Mouse (Mus musculus) liver, embryonic 16.5 days (tissue): ENCODE data around the gene Gm11639. TPM values are rescaled to one million over a fixed set of nuclear protein-coding genes. Genes with fewer than 3 reads are reported as not detected.
"Not testable (repeated sequence)": the region's sequence is repeated elsewhere in the genome, so short reads cannot be mapped to it uniquely, and the experiment has no call there.

ENCODE experiments used
- ATAC-seq: fragments of 200-750 bp; cut with Nextera tagmentation; 2 replicates; pipeline ENCODE4 v1.8.0; 2017; ENCODE audit warnings: low read depth, mild to moderate bottlenecking, moderate number of reproducible peaks, moderate library complexity
- H3K27ac ChIP-seq: fragments of 300-500 bp; sonication (generic); 2 replicates; pipeline ENCODE4 v1.5.1; 2014; ENCODE audit warnings: mild to moderate bottlenecking, low read length
- H3K27me3 ChIP-seq: fragments of 300-500 bp; sonication (generic); 2 replicates; pipeline ENCODE4 v1.6.1; 2014; ENCODE audit warnings: low read depth, low read length, mixed read lengths; ENCODE audit not compliant: control insufficient read depth, insufficient read depth
- H3K36me3 ChIP-seq: fragments of 300-500 bp; sonication (generic); 2 replicates; pipeline ENCODE4 v1.6.1; 2014; ENCODE audit warnings: mild to moderate bottlenecking; ENCODE audit not compliant: control insufficient read depth, insufficient read depth
- H3K4me1 ChIP-seq: fragments of 300-500 bp; sonication (generic); 2 replicates; pipeline ENCODE4 v1.6.1; 2014; ENCODE audit warnings: low read depth, low read length, mixed read lengths; ENCODE audit not compliant: control insufficient read depth
- H3K4me2 ChIP-seq: fragments of 300-500 bp; sonication (generic); 2 replicates; pipeline ENCODE4 v1.6.1; 2014; ENCODE audit warnings: low read depth, low read length, mixed read lengths
- H3K4me3 ChIP-seq: fragments of 300-500 bp; sonication (generic); 2 replicates; pipeline ENCODE4 v1.5.1; 2014; ENCODE audit warnings: low read depth, mild to moderate bottlenecking, low read length
- H3K9ac ChIP-seq: fragments of 300-500 bp; sonication (generic); 2 replicates; pipeline ENCODE4 v1.6.1; 2014; ENCODE audit warnings: low read depth, low read length
- H3K9me3 ChIP-seq: fragments of 300-500 bp; sonication (generic); replicated peaks from 2 replicates; pipeline ENCODE4 v1.6.1; 2016; ENCODE audit warnings: low read length; ENCODE audit not compliant: control insufficient read depth
- WGBS: fragments of 180-500 bp; shearing (Covaris S2); extraction: QIAGEN DNeasy Blood & Tissue Kit; methylation state at CpG from one replicate; pipeline ENCODE4 v1.1.7; 2014; ENCODE audit not compliant: insufficient replicate concordance; 5-methylcytosine and 5-hydroxymethylcytosine counted together
- polyA plus RNA-seq: library from polyadenylated mRNA; unstranded; fragments of >200 nt; fragmentation: Nextera tagmentation; extraction: Ambion mirVana; gene quantifications from 2 replicates; pipeline ENCODE4 v1.2.1, GENCODE M21; 2015

The Gm11639 gene
- polyA plus RNA-seq, 1 experiment from 2014 or later, result 0.06 TPM

DNA sequence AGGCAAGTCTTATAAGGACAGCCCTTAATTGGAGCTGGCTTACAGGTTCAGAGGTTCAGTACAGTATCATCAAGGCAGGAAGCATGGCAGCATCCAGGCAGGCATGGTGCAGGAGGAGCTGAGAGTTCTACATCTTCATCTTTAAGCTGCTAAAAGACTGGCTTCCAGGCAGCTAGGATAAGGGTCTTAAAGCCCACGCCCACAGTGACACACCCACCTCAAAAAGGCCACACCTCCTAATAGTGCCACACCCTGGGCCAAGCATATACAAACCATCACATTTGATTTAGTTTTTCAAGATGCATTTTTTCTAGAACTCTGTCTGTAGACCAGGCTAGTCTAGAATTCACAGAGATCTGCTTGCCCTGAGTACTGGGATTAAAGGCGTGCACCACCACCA is 451.7 kb downstream of the Gm11639 start:
- not testable (repeated sequence) for H3K27me3 ChIP-seq, H3K4me3 ChIP-seq, H3K9ac ChIP-seq, H3K4me2 ChIP-seq, H3K9me3 ChIP-seq, H3K27ac ChIP-seq
- WGBS, result 62% methylated on average over 2 of the region's 2 CpGs
- peak; percentile 60; the same call in 1 of the 2 replicates for ATAC-seq
- peaks cover 36% of the 10 kb centered on the region for H3K36me3 ChIP-seq
- H3K4me1 ChIP-seq, result peaks cover 24% of the 10 kb centered on the region

DNA sequence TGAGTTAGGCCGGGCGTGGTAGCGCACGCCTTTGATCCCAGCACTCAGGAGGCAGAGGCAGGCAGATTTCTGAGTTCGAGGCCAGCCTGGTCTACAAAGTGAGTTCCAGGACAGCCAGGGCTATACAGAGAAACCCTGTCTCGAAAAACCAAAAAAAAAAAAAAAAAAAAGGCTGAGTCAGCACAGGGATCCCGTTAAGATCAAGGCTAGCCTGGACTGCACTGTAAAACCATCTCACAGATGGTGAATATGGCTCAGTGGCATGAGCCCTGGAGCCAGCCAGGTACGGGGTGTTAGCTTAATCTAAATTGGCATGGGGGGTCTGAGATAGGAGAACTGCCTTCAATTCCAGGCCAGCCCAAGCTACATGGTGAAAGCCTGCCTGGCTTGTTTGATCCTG is 455.0 kb downstream of the Gm11639 start:
- not testable (repeated sequence) for H3K27ac ChIP-seq, H3K9me3 ChIP-seq, H3K9ac ChIP-seq, H3K4me3 ChIP-seq, H3K27me3 ChIP-seq, H3K4me2 ChIP-seq, ATAC-seq
- 85% methylated on average over 6 of the region's 8 CpGs for WGBS
- Histone ChIP-seq H3K36me3 (peaks cover 18% of the 10 kb centered on the region), H3K4me1 (peaks cover 43% of the 10 kb centered on the region)

DNA sequence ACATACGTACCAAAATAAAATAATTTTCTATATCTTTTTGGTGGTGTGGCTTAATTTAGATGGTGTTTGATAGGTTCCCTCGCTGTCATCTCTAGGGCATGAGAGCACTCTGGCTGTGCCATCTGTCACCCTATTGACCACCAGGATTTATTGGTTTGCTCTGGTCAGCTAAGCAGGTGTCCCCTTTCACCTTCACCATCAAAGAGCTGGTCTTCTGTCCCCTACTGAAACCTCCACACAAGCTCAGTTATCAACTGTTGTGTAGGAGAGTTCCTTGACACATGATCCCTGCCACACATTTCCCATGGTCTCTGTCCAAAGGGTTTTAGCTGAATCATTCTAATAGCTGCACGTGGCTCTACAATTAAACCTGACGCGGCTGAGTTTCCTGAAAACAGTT is 455.6 kb downstream of the Gm11639 start:
- peaks cover 37% of the 10 kb centered on the region for H3K4me1 ChIP-seq
- no peaks in the 10 kb centered on the region for H3K9me3 ChIP-seq
- WGBS, result 84% methylated on average over 5 of the region's 5 CpGs
- H3K36me3 ChIP-seq, result peaks cover 18% of the 10 kb centered on the region
- H3K4me3 ChIP-seq, result no peak overlapping the region
- no peak overlapping the region for H3K27ac ChIP-seq
- no peak overlapping the region for H3K4me2 ChIP-seq
- no peak for ATAC-seq
- no peak overlapping the region for H3K9ac ChIP-seq
- no peaks in the 10 kb centered on the region for H3K27me3 ChIP-seq

GRCm38 (mm10) chr11:105143564-105143963 is 458.1 kb downstream of the Gm11639 start:
- Histone ChIP-seq H3K36me3 (peaks cover 10% of the 10 kb centered on the region; the same call in 1 of the 2 replicates), H3K4me3 (no peak overlapping the region), H3K4me2 (no peak overlapping the region), H3K27me3 (no peaks in the 10 kb centered on the region), H3K4me1 (peaks cover 20% of the 10 kb centered on the region), H3K27ac (peak overlapping the region; percentile 5), H3K9ac (no peak overlapping the region), H3K9me3 (no peaks in the 10 kb centered on the region)
- ATAC-seq, result peak; percentile 80

- peak; percentile 68 for ATAC-seq
- Histone ChIP-seq H3K4me1 (peaks cover 21% of the 10 kb centered on the region), H3K4me2 (no peak overlapping the region), H3K27ac (peak overlapping the region; percentile 5), H3K9me3 (no peaks in the 10 kb centered on the region), H3K9ac (no peak overlapping the region), H3K36me3 (peaks cover 10% of the 10 kb centered on the region; the same call in 1 of the 2 replicates), H3K27me3 (no peaks in the 10 kb centered on the region), H3K4me3 (no peak overlapping the region)
- 48% methylated on average over 3 of the region's 3 CpGs for WGBS
These were observed 458.6 kb downstream of the Gm11639 start for GRCm38 (mm10) chr11:105144084-105144483.

GRCm38 (mm10) chr11:105144508-105145210 is 459.2 kb downstream of the Gm11639 start:
- H3K9me3 ChIP-seq, result no peaks in the 10 kb centered on the region
- peak; percentile 35 for ATAC-seq
- H3K36me3 ChIP-seq, result peaks cover 6% of the 10 kb centered on the region; the same call in 1 of the 2 replicates
- H3K4me1 ChIP-seq, result peaks cover 25% of the 10 kb centered on the region
- no peaks in the 10 kb centered on the region for H3K27me3 ChIP-seq
- no peak overlapping the region for H3K4me3 ChIP-seq
- H3K4me2 ChIP-seq, result no peak overlapping the region
- no peak overlapping the region for H3K9ac ChIP-seq
- peak overlapping the region; percentile 5 for H3K27ac ChIP-seq
- WGBS, result 64% methylated on average over 11 of the region's 11 CpGs

GRCm38 (mm10) chr11:105145211-105145610 is 459.7 kb downstream of the Gm11639 start:
- peaks cover 29% of the 10 kb centered on the region for H3K4me1 ChIP-seq

GRCm38 (mm10) chr11:105146593-105146992 is 461.1 kb downstream of the Gm11639 start, which contains the start of gene Gm10842:
Gm10842 (plus strand) TSS chr11:105146893.
- ATAC-seq, result no peak
- no peak within 1 kb of the TSS for H3K4me3 ChIP-seq
- H3K9ac ChIP-seq, result no peak within 1 kb of the TSS
- H3K9me3 ChIP-seq, result no peaks in the 10 kb centered on the region
- peaks cover 43% of the 10 kb centered on the region for H3K4me1 ChIP-seq
- H3K27me3 ChIP-seq, result no peaks in the 10 kb centered on the region
- H3K27ac ChIP-seq, result peak within 1 kb of the TSS; percentile 35; the same call in 1 of the 2 replicates
- H3K4me2 ChIP-seq, result no peak within 1 kb of the TSS
- H3K36me3 ChIP-seq, result no peaks in the 10 kb centered on the region
- 77% methylated on average over 3 of the region's 3 CpGs for WGBS

More at GRCm38 (mm10) chr11:105145211-105145610, 459.7 kb downstream of the Gm11639 start:
- ATAC-seq, result no peak
- Histone ChIP-seq H3K9ac (no peak overlapping the region), H3K4me2 (no peak overlapping the region), H3K9me3 (no peaks in the 10 kb centered on the region), H3K36me3 (peaks cover under 1% of the 10 kb centered on the region; the same call in 1 of the 2 replicates), H3K27ac (peak overlapping the region; percentile 5; the same call in 1 of the 2 replicates), H3K4me3 (no peak overlapping the region), H3K27me3 (no peaks in the 10 kb centered on the region)
- WGBS, result 80% methylated on average over 10 of the region's 10 CpGs

- Histone ChIP-seq H3K9me3 (no peaks in the 10 kb centered on the region), H3K4me3 (no peak overlapping the region), H3K27ac (peak overlapping the region; percentile 48; the same call in 1 of the 2 replicates), H3K4me1 (peaks cover 54% of the 10 kb centered on the region), H3K36me3 (no peaks in the 10 kb centered on the region), H3K4me2 (no peak overlapping the region), H3K9ac (no peak overlapping the region), H3K27me3 (no peaks in the 10 kb centered on the region)
- WGBS, result 37% methylated on average over 3 of the region's 3 CpGs
- no peak for ATAC-seq
These were observed 463.8 kb downstream of the Gm11639 start for GRCm38 (mm10) chr11:105149353-105149752.
